Mouse (Mus musculus) heart, embryonic 12.5 days (tissue): ENCODE measurements around the gene Hist1h3e. TPM values are rescaled to one million over a fixed set of nuclear protein-coding genes. Genes with fewer than 3 reads are reported as not detected.
"Not testable (repeated sequence)": the region's sequence is repeated elsewhere in the genome, so short reads cannot be mapped to it uniquely, and the experiment has no call there.

ENCODE experiments used
- ATAC-seq: fragments of 200-750 bp; cut with Nextera tagmentation; 2 replicates; pipeline ENCODE4 v1.8.0; 2017; ENCODE audit warnings: moderate TSS enrichment, moderate library complexity; ENCODE audit not compliant: insufficient number of reproducible peaks, low FRiP score
- H3K27ac ChIP-seq: fragments of 300-500 bp; sonication (generic); 2 replicates; pipeline ENCODE4 v1.5.1; 2016; ENCODE audit warnings: mild to moderate bottlenecking, moderate library complexity; ENCODE audit not compliant: poor library complexity, severe bottlenecking
- H3K27me3 ChIP-seq: fragments of 300-500 bp; sonication (generic); replicated peaks from 2 replicates; pipeline ENCODE4 v1.6.1; 2016; ENCODE audit warnings: mild to moderate bottlenecking, moderate library complexity
- H3K36me3 ChIP-seq: fragments of 300-500 bp; sonication (generic); 2 replicates; pipeline ENCODE4 v1.6.1; 2016; ENCODE audit warnings: mild to moderate bottlenecking, moderate library complexity
- H3K4me1 ChIP-seq: fragments of 300-500 bp; sonication (generic); replicated peaks from 2 replicates; pipeline ENCODE4 v1.6.1; 2016; ENCODE audit warnings: mild to moderate bottlenecking
- H3K4me2 ChIP-seq: fragments of 300-500 bp; sonication (generic); 2 replicates; pipeline ENCODE4 v1.6.1; 2016; ENCODE audit warnings: mild to moderate bottlenecking, moderate library complexity
- H3K4me3 ChIP-seq: fragments of 300-500 bp; sonication (generic); 2 replicates; pipeline ENCODE4 v1.5.1; 2016; ENCODE audit warnings: mild to moderate bottlenecking
- H3K9ac ChIP-seq: fragments of 300-500 bp; sonication (generic); 2 replicates; pipeline ENCODE4 v1.6.1; 2016; ENCODE audit warnings: mild to moderate bottlenecking, moderate library complexity
- H3K9me3 ChIP-seq: fragments of 300-500 bp; sonication (generic); replicated peaks from 2 replicates; pipeline ENCODE4 v1.6.1; 2016; ENCODE audit warnings: mild to moderate bottlenecking, moderate library complexity
- WGBS: fragments of 180-500 bp; shearing (Covaris S2); methylation state at CpG from one replicate; pipeline ENCODE4 v1.1.7; 2016; 5-methylcytosine and 5-hydroxymethylcytosine counted together
- polyA plus RNA-seq: library from polyadenylated mRNA; unstranded; fragments of >200 nt; fragmentation: Nextera tagmentation; extraction: Ambion mirVana; gene quantifications from 2 replicates; pipeline ENCODE4 v1.2.1, GENCODE M21; 2016

Hist1h3e gene
- polyA plus RNA-seq, 1 experiment from 2014 or later = 2.1 TPM

DNA sequence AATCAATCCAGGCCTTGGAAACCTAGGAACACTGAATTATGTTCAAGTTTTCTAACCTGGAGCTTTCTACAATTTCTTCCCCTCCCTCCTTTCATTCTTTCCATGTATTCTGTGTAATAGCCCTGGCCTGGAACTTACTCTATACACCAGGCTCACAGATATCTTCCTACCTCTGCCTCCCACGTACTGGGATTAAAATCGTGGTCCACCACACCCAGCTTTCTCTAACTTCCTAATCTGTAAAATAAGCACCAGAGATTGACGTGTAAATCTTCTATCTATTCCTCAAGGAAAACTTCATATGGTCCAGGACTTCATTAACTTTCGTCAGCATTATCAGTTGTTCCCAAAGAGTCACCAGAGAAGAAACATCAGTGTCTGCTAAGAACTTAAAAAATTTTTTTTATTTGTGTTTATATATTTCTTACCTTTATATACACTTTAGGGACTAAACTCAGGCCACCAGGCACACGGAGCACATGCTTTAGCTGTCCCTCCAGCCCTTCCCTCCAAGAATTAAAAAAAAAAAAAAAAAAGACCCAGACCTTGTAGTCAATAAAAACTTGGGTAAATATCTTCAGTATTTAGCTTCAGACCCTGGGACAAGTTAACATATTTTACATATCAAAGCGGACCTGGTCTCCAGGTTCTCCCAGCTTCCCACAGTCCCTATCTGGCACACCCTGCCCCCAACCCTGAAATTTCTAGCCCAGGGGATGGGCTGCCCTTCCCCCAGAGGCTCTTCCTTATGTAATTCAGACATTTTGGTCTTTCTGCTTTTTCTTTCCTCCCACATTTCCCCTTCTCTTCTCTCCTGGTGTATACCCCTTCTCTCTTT lies 20.3 kb upstream of the Hist1h3e start:
- H3K27me3 ChIP-seq = no peaks in the 10 kb centered on the region
- H3K9me3 ChIP-seq = no peaks in the 10 kb centered on the region
- peak overlapping the region; percentile 45 for H3K4me3 ChIP-seq
- ATAC-seq = no peak
- WGBS = 12% methylated on average over 6 of the region's 6 CpGs
- H3K4me2 ChIP-seq = peak overlapping the region; percentile 71
- H3K36me3 ChIP-seq = no peaks in the 10 kb centered on the region
- peak overlapping the region; percentile 69 for H3K9ac ChIP-seq
- H3K27ac ChIP-seq = peak overlapping the region; percentile 65
- peaks cover 19% of the 10 kb centered on the region for H3K4me1 ChIP-seq

GRCm38 (mm10) chr13:23581408-23582218 lies 19.4 kb upstream of the Hist1h3e start, which contains the start of gene Hist1h4d:
Gene Hist1h4d, plus strand, starts transcription at chr13:23581598.
- H3K27ac ChIP-seq = peak within 1 kb of the TSS; percentile 65
- no peaks in the 10 kb centered on the region for H3K36me3 ChIP-seq
- no peaks in the 10 kb centered on the region for H3K9me3 ChIP-seq
- under 1% methylated on average over 43 of the region's 43 CpGs for WGBS
- peak within 1 kb of the TSS; percentile 69 for H3K9ac ChIP-seq
- peak; percentile 88 for ATAC-seq
- H3K27me3 ChIP-seq = no peaks in the 10 kb centered on the region
- peak within 1 kb of the TSS; percentile 45 for H3K4me3 ChIP-seq
- peaks cover 24% of the 10 kb centered on the region for H3K4me1 ChIP-seq
- H3K4me2 ChIP-seq = peak within 1 kb of the TSS; percentile 71

DNA sequence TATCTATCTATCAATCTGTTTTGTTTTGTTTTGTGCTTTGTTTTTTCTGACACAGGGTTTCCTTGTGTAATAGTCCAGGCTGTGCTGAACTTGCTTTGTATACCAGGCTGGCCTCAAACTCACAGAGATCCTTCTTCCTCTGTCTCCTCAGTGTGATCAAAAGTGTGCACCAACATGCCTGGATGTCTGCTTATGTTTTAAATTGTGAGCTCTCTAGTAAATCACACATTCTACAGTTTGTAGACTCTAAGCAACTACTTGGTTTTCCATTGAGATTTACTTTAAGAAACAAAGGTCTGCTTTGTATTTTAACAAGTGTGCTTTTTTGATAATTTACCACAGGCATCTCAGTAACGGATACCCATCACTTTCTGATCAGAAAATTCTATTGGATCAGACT lies 15.7 kb upstream of the Hist1h3e start:
- Histone ChIP-seq H3K4me1 (peaks cover 24% of the 10 kb centered on the region), H3K36me3 (no peaks in the 10 kb centered on the region), H3K4me3 (no peak overlapping the region), H3K9ac (no peak overlapping the region), H3K9me3 (no peaks in the 10 kb centered on the region), H3K27ac (no peak overlapping the region), H3K4me2 (no peak overlapping the region), H3K27me3 (no peaks in the 10 kb centered on the region)
- no peak for ATAC-seq
- 87% methylated on average over 1 of the region's 1 CpGs for WGBS

- Histone ChIP-seq H3K27ac (peak overlapping the region; percentile 82), H3K9me3 (no peaks in the 10 kb centered on the region), H3K9ac (peak overlapping the region; percentile 89), H3K4me1 (peaks cover 20% of the 10 kb centered on the region), H3K4me3 (peak overlapping the region; percentile 57), H3K4me2 (peak overlapping the region; percentile 85), H3K27me3 (no peaks in the 10 kb centered on the region), H3K36me3 (no peaks in the 10 kb centered on the region)
- no peak for ATAC-seq
- 58% methylated on average over 6 of the region's 6 CpGs for WGBS
These were observed 14.9 kb upstream of the Hist1h3e start for GRCm38 (mm10) chr13:23576906-23577639.

GRCm38 (mm10) chr13:23576351-23576881 lies 14.2 kb upstream of the Hist1h3e start:
- peak overlapping the region; percentile 89 for H3K9ac ChIP-seq
- H3K4me3 ChIP-seq = peak overlapping the region; percentile 57
- H3K4me1 ChIP-seq = peaks cover 17% of the 10 kb centered on the region
- no peaks in the 10 kb centered on the region for H3K27me3 ChIP-seq
- H3K9me3 ChIP-seq = no peaks in the 10 kb centered on the region
- no peak for ATAC-seq
- peak overlapping the region; percentile 82 for H3K27ac ChIP-seq
- H3K36me3 ChIP-seq = no peaks in the 10 kb centered on the region
- peak overlapping the region; percentile 85 for H3K4me2 ChIP-seq
- 15% methylated on average over 7 of the region's 7 CpGs for WGBS

GRCm38 (mm10) chr13:23575864-23576313 lies 13.7 kb upstream of the Hist1h3e start:
- Histone ChIP-seq H3K4me2 (peak overlapping the region; percentile 85), H3K27ac (peak overlapping the region; percentile 82), H3K9ac (peak overlapping the region; percentile 89), H3K4me1 (peaks cover 17% of the 10 kb centered on the region), H3K4me3 (peak overlapping the region; percentile 57)
- not testable (repeated sequence) for ATAC-seq, H3K27me3 ChIP-seq, H3K36me3 ChIP-seq, H3K9me3 ChIP-seq
- WGBS = under 1% methylated on average over 19 of the region's 40 CpGs

DNA sequence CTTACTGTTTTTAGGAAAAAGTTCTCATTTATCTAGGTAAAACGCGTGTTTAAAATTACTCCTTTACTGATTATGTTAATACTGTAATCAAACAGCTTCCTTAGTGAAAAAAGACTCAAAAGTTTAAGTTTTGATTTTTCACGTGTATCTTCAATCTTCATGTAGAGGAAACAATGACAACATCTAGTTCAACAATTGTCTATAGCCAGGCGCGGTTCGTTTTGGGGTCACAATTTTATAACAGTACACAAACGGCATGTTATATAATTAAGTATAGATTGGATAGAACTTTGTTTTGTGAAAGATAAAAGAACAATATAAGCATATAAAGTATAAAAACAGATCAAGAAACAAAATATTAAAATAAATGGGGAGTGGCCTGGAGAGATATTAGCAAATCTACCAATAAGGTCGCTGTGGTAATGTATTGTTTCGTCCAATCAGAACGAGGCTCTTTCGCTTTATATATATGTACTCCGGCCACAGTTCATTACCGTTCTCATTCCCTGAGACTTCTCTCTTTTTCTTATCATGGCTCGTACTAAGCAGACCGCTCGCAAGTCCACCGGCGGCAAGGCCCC lies 13.2 kb upstream of the Hist1h3e start, which contains the start of gene Hist1h3d:
TSS of gene Hist1h3d (plus strand) at position 493 of the 581 bp plus-strand sequence.
- Histone ChIP-seq H3K9ac (peak within 1 kb of the TSS; percentile 89), H3K4me2 (peak within 1 kb of the TSS; percentile 85), H3K27ac (peak within 1 kb of the TSS; percentile 83), H3K9me3 (no peaks in the 10 kb centered on the region), H3K4me1 (peaks cover 17% of the 10 kb centered on the region), H3K27me3 (no peaks in the 10 kb centered on the region), H3K4me3 (peak within 1 kb of the TSS; percentile 57), H3K36me3 (no peaks in the 10 kb centered on the region)
- under 1% methylated on average over 18 of the region's 18 CpGs for WGBS
- peak; percentile 72 for ATAC-seq

DNA sequence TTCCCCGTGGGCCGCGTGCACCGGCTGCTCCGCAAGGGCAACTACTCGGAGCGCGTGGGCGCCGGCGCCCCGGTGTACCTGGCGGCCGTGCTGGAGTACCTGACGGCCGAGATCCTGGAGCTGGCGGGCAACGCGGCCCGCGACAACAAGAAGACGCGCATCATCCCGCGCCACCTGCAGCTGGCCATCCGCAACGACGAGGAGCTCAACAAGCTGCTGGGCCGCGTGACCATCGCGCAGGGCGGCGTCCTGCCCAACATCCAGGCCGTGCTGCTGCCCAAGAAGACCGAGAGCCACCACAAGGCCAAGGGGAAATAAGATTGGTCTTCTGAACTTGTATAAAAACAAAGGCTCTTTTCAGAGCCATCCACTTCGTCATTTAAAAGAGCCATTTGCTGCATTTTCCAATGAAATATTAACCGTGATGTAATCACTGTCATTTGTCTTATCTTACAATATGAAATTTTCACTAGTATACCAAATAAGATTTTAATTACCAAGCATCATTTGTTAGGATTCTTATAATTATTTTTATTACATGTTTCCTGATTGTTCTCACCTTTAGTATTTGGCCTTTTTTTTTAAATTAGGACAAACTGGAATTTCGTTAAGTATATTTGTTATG lies 12.5 kb upstream of the Hist1h3e start:
- H3K9me3 ChIP-seq, H3K36me3 ChIP-seq, H3K27me3 ChIP-seq, H3K9ac ChIP-seq, ATAC-seq: not testable (repeated sequence)
- H3K4me3 ChIP-seq = peak overlapping the region; percentile 38
- WGBS = 1% methylated on average over 10 of the region's 39 CpGs
- H3K4me2 ChIP-seq = peak overlapping the region; percentile 68
- H3K4me1 ChIP-seq = peaks cover 19% of the 10 kb centered on the region
- peak overlapping the region; percentile 88 for H3K27ac ChIP-seq

DNA sequence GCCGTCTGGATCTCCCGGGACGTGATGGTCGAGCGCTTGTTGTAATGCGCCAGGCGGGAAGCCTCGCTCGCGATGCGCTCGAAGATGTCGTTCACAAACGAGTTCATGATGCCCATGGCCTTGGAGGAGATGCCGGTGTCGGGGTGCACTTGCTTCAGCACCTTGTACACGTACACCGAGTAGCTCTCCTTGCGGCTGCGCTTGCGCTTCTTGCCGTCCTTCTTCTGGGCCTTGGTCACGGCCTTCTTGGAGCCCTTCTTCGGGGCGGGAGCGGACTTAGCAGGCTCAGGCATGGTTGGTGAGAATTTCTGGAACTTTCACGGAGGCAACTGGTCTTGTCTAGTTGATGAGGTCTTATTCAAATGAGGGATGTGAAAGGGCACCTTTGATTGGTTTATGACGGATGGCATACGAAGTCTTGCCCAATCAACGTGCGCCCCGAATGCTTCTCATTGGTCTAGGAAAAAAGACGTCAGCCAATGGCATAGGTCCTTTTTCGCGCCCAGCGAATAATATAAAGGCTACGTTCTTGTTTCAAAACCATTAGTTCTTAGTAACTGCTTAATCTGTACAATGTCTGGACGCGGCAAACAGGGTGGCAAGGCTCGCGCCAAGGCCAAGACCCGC lies 11.8 kb upstream of the Hist1h3e start, which contains the start of the genes Hist1h2bf and Hist1h2ad:
TSS of gene Hist1h2bf (minus strand) at position 299 of the 627 bp plus-strand sequence.
TSS of gene Hist1h2ad (plus strand) at position 484 of the 627 bp plus-strand sequence.
- peak; percentile 90 for ATAC-seq
- H3K27me3 ChIP-seq, H3K9me3 ChIP-seq, H3K36me3 ChIP-seq: not testable (repeated sequence)
- Histone ChIP-seq H3K4me3 (peak within 1 kb of the TSS; percentile 38), H3K27ac (peak within 1 kb of the TSS; percentile 88), H3K4me1 (peaks cover 19% of the 10 kb centered on the region), H3K4me2 (peak within 1 kb of the TSS; percentile 68), H3K9ac (peak within 1 kb of the TSS; percentile 73)
- under 1% methylated on average over 42 of the region's 42 CpGs for WGBS
